Mouse (Mus musculus): ENCODE data around the gene Cabin1.

DNA sequence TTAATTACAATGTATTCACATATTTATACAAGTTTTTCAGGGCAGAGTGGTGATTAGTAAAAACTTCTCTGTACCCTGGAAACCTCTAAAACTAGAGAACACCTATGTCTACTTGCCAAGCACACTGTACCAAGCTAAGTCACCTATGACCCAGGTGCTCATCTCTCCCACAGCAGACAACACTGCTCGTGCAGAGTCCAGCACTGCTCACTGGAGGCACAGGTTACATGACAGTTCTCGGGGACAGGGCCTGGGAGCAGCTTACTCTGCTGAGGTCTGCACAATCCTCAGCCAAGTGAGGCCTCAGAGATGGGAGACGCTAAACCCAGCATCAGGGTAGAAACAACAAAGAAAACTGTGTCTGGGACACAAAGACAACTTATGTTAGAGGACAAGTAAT lies 49.3 kb downstream of the Cabin1 start:
- TF ChIP-seq EP300 (IDR thresholded peaks at IDR 0.05; ENCODE audit: low read depth) = no peak
- no peak for TF ChIP-seq CTCF (IDR thresholded peaks at IDR 0.05; ENCODE audit: low read depth)
